Mouse (Mus musculus) heart, postnatal 25 days (tissue): ENCODE results near the gene Npy1r. TPM values are rescaled to one million over a fixed set of nuclear protein-coding genes. Genes with fewer than 3 reads are reported as not detected.
A peak's percentile ranks its signal among the peaks of the same experiment; 100 is the strongest.

Experiments
- DNase-seq: peaks from one replicate; pipeline ENCODE4 v3.0.0; 2022; ENCODE audit warnings: low spot score
- intact Hi-C: fragments of 180-260 bp; cut with DNase I; formaldehyde crosslinking; loops from one replicate; pipeline ENCODE4 v1.15.1; 2025
- total RNA-seq, 2 experiments: library from RNA; stranded (reverse); gene quantifications; 2 replicates each; pipeline ENCODE4 v1.2.3; 2021

Gene Npy1r
- total RNA-seq = 1 to 10 TPM; 1.3 to 1.5 TPM

GRCm38 (mm10) chr8:66696970-66697843, at the start of gene Npy1r:
Gene Npy1r (plus strand): TSS chr8:66697192.
- intact Hi-C loops = loop anchor here (5.0 to 10.0 kb wide), 2 partner anchors 215 to 708 kb away; no protein-coding TSS in a partner anchor
- DNase-seq = peak; percentile 2

GRCm38 (mm10) chr8:66681261-66681660, 15.7 kb upstream of the Npy1r start:
- no peak for DNase-seq
- intact Hi-C loops = no loop called here

- no peak for DNase-seq
- intact Hi-C loops = no loop called here
These were observed 9.3 kb upstream of the Npy1r start, which contains the start of gene Npy5r for GRCm38 (mm10) chr8:66687511-66688329. Gene Npy5r (minus strand): TSS chr8:66688128.

GRCm38 (mm10) chr8:66688395-66688794, 8.6 kb upstream of the Npy1r start:
- DNase-seq = no peak
- intact Hi-C loops = no loop called here

GRCm38 (mm10) chr8:66688799-66689198, 8.2 kb upstream of the Npy1r start:
- intact Hi-C loops = no loop called here
- DNase-seq = no peak

GRCm38 (mm10) chr8:66690402-66690801, 6.6 kb upstream of the Npy1r start:
- intact Hi-C loops = loop anchor here (10.0 kb wide), 1 partner anchor 714 kb away; no protein-coding TSS in a partner anchor
- DNase-seq = no peak

- no peak for DNase-seq
- intact Hi-C loops = loop anchor here (5.0 to 10.0 kb wide), 2 partner anchors 214 to 707 kb away; no protein-coding TSS in a partner anchor
These were observed 1.0 kb downstream of the Npy1r start for GRCm38 (mm10) chr8:66698011-66698410.

- intact Hi-C loops = loop anchor here (5.0 to 10.0 kb wide), 2 partner anchors 214 to 706 kb away; no protein-coding TSS in a partner anchor
These were observed 1.8 kb downstream of the Npy1r start for GRCm38 (mm10) chr8:66698782-66699181.

GRCm38 (mm10) chr8:66714324-66714975, 17.5 kb downstream of the Npy1r start:
- DNase-seq = no peak
- intact Hi-C loops = no loop called here

More at GRCm38 (mm10) chr8:66698782-66699181, 1.8 kb downstream of the Npy1r start:
- DNase-seq = no peak

- no peak for DNase-seq
- intact Hi-C loops = no loop called here
These were observed 25.8 kb downstream of the Npy1r start for GRCm38 (mm10) chr8:66722835-66723234.

- intact Hi-C loops = no loop called here
- no peak for DNase-seq
These were observed 32.5 kb downstream of the Npy1r start for GRCm38 (mm10) chr8:66729446-66729845.

GRCm38 (mm10) chr8:66731957-66732356, 35.0 kb downstream of the Npy1r start:
- DNase-seq = no peak
- intact Hi-C loops = no loop called here

- DNase-seq = no peak
- intact Hi-C loops = no loop called here
These were observed 45.4 kb downstream of the Npy1r start for GRCm38 (mm10) chr8:66742359-66742758.

- intact Hi-C loops = no loop called here
- DNase-seq = no peak
These were observed 48.6 kb downstream of the Npy1r start for GRCm38 (mm10) chr8:66745612-66746011.

GRCm38 (mm10) chr8:66751621-66752020, 54.6 kb downstream of the Npy1r start:
- intact Hi-C loops = no loop called here
- DNase-seq = no peak

GRCm38 (mm10) chr8:66756161-66756560, 59.2 kb downstream of the Npy1r start:
- DNase-seq = no peak
- intact Hi-C loops = no loop called here
